Mouse (Mus musculus) right cerebral cortex, postnatal 14 days (tissue): ENCODE data around the gene B4galnt3.

Experiments
- DNase-seq: peaks from one replicate; pipeline ENCODE4 v3.0.0; 2022

Gene B4galnt3

GRCm38 (mm10) chr6:120216702-120217101 lies 77.7 kb downstream of the B4galnt3 start:
- no peak for DNase-seq

GRCm38 (mm10) chr6:120211536-120211935 lies 82.8 kb downstream of the B4galnt3 start:
- no peak for DNase-seq

GRCm38 (mm10) chr6:120206586-120206985 lies 87.8 kb downstream of the B4galnt3 start:
- no peak for DNase-seq

GRCm38 (mm10) chr6:120202406-120202805 lies 92.0 kb downstream of the B4galnt3 start:
- no peak for DNase-seq

GRCm38 (mm10) chr6:120201956-120202355 lies 92.4 kb downstream of the B4galnt3 start:
- DNase-seq = no peak

GRCm38 (mm10) chr6:120199638-120200394 lies 94.5 kb downstream of the B4galnt3 start:
- no peak for DNase-seq

GRCm38 (mm10) chr6:120197964-120198363 lies 96.4 kb downstream of the B4galnt3 start:
- peak; percentile 71 for DNase-seq

- DNase-seq = no peak
Measured at GRCm38 (mm10) chr6:120196837-120197236, 97.5 kb downstream of the B4galnt3 start.

- no peak for DNase-seq
Measured at GRCm38 (mm10) chr6:120194963-120195362, 99.4 kb downstream of the B4galnt3 start.

- DNase-seq = no peak
Measured at GRCm38 (mm10) chr6:120194305-120194704, 100.1 kb downstream of the B4galnt3 start.

- no peak for DNase-seq
Measured at GRCm38 (mm10) chr6:120193793-120194192, 100.6 kb downstream of the B4galnt3 start.

- DNase-seq = peak; percentile 90
Measured at GRCm38 (mm10) chr6:120193174-120193573, 101.2 kb downstream of the B4galnt3 start.

GRCm38 (mm10) chr6:120192211-120192870 lies 102.0 kb downstream of the B4galnt3 start:
- no peak for DNase-seq

GRCm38 (mm10) chr6:120191396-120192170 lies 102.8 kb downstream of the B4galnt3 start:
- DNase-seq = no peak

GRCm38 (mm10) chr6:120190912-120191311 lies 103.4 kb downstream of the B4galnt3 start:
- DNase-seq = no peak

- DNase-seq = no peak
Measured at GRCm38 (mm10) chr6:120190365-120190764, 104.0 kb downstream of the B4galnt3 start.

GRCm38 (mm10) chr6:120189287-120189686 lies 105.1 kb downstream of the B4galnt3 start:
- DNase-seq = no peak

GRCm38 (mm10) chr6:120188376-120189235 lies 105.8 kb downstream of the B4galnt3 start:
- no peak for DNase-seq

GRCm38 (mm10) chr6:120187587-120188176 lies 106.7 kb downstream of the B4galnt3 start:
- peak; percentile 35 for DNase-seq

- no peak for DNase-seq
Measured at GRCm38 (mm10) chr6:120186594-120186993, 107.8 kb downstream of the B4galnt3 start.

- no peak for DNase-seq
Measured at GRCm38 (mm10) chr6:120185756-120186155, 108.6 kb downstream of the B4galnt3 start.
